Mouse (Mus musculus) naive thymus-derived CD4-positive, alpha-beta T cell, adult 2 months (primary cell): Measurements from ENCODE around the gene Utf1.

Experiments
- DNase-seq: peaks from one replicate; pipeline ENCODE4 v3.0.0-alpha.2; 2011; ENCODE audit warnings: low read depth

Gene Utf1

DNA sequence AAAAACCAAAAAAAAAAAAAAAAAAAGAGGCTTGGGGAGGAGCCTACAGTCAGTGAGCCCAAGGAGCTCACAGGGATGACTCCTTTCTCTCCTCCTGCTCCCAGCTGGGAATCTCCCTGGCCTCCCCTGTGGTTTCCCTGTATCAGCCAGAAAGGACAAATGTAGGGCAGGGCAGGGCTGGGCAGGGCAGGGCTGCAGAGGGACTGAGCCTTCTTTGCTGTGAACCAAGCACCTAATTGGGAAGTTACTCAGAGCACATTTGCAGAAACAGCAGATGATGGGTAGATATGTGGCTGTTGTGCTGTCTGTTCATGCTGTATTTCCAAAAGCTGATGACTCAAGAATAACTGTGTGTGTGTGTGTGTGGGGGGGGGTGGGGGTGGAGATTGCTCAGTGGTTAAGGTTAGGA is 29.3 kb downstream of the Utf1 start:
- DNase-seq, result no peak

DNA sequence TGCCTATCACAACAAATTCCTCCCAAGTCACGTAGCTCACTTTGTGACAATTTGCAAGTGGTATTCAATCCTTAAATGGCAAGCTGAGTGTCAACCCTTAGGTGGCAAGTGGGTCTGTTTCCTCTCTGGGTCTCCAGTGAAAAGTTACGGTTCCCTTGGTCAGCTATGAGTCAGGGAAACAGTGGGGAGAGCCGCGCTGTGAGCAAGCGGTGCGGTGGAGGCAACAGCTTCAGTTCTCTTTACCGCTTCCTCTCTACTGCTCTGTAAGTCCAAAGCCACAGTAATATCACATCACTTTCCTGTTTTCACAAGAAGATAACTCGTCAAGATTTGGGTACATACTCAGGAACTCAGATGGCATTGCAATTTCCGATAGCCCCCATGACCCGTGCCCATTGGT is 30.7 kb downstream of the Utf1 start:
- DNase-seq, result peak; percentile 64

- no peak for DNase-seq
Measured at GRCm38 (mm10) chr7:139975471-139975870, 31.9 kb downstream of the Utf1 start.

GRCm38 (mm10) chr7:139978278-139978892 is 34.8 kb downstream of the Utf1 start, which contains the start of gene 6430531B16Rik:
TSS of gene 6430531B16Rik (minus strand) at chr7:139978755.
- peak; percentile 81 for DNase-seq

DNA sequence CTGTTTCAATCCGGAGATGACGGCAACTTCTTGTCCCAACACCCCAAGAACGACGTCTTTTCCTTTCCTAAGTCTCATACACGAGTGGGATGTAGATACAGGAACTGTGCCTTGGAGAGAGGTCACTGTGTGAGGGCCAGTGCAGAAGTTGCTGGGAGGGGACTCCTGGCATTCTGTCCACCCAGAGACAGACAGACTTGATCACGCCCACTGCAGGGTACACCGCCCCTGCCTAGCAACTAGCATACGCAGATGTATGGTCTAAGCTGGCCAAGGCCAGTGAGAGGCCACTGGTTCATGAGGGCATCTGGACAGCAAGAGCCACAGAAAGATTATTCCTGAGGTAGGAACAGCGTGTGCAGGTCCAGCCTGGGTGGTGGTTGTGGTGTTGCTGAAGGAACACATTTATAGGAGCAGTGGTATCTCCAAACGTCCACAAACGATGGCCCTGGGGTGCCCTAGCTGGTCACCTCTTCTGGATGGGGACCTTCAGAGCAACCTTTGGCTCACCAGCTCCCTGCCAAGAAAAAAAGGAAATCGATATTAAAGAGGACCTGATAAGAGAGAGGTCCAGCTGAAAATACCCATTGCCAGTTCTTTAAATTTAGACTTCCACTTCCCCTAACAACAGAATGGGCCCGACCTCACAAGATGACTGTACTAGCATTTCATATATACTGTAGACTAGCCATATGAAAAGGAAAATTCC is 35.6 kb downstream of the Utf1 start:
- DNase-seq, result no peak

- no peak for DNase-seq
Measured at GRCm38 (mm10) chr7:139980778-139981177, 37.2 kb downstream of the Utf1 start.

GRCm38 (mm10) chr7:139982058-139982457 is 38.5 kb downstream of the Utf1 start:
- no peak for DNase-seq

- no peak for DNase-seq
Measured at GRCm38 (mm10) chr7:139984505-139984904, 40.9 kb downstream of the Utf1 start.

DNA sequence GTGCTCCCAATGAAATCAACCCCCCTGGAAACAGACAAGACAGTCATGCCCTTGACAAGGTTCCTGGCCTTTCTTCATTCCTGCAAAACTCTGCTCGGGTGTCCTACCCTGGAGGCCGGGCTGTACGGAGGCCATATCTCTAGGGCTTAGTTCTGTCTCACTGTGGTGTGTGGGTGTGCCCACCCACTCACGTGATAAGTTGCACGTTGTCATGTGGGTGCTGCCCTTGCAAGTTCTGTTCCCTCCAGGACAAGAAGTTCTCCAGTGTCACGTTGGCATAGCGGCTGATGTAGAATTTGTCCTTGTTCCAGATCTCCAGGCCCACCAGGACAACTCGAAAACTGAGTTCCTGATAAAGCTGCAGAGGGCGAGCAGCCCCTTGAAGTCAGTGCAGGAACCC is 44.7 kb downstream of the Utf1 start:
- no peak for DNase-seq

DNA sequence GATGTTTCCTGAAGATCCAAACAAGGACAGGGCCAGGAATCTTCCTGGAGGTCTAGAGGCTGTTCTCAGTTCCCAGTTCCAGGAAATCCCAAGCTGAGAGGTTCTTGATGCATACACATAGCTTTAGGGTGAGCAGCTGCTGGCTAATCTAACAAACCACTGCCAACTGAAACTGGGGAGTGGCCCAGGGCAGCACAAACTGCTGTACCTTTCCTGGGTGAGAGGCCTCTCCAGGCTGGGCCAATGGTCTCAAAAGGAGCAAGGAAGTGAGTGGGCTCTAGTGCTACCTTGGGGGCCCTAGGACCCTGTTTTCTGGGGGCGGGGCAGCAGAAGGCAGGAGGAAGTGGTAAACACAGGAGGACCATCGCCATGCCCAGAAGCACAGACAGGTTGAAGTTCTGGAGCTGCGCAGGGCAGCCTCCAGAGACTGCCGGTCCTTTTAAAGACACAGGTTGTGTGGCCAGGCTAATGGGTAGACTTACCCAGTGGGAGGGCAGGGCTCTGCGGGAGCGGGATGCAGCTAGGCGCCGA is 47.3 kb downstream of the Utf1 start:
- DNase-seq, result no peak

- no peak for DNase-seq
Measured at GRCm38 (mm10) chr7:139992406-139992805, 48.8 kb downstream of the Utf1 start, which contains the start of gene Adam8. TSS of gene Adam8 (minus strand) at chr7:139992562.

DNA sequence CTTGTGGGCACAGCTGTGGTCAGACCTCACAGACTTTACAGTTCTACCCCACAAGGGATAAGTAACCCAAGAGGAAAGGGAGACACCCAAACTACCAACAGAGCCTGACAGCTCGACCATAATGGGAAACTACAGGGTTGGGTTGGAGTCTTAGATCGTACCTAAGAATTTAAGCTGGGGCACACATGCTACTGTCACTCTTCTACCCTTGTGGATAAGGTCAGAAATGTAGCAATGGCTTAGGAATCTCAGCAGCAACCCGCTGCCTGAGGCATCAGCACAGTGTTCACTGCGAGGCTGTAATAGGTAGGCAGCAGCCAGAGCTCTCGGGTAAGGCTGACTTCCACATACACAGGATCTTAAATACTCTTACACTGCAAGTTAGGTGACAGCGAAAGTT is 49.9 kb downstream of the Utf1 start:
- DNase-seq, result no peak

GRCm38 (mm10) chr7:139994202-139994601 is 50.6 kb downstream of the Utf1 start:
- no peak for DNase-seq

DNA sequence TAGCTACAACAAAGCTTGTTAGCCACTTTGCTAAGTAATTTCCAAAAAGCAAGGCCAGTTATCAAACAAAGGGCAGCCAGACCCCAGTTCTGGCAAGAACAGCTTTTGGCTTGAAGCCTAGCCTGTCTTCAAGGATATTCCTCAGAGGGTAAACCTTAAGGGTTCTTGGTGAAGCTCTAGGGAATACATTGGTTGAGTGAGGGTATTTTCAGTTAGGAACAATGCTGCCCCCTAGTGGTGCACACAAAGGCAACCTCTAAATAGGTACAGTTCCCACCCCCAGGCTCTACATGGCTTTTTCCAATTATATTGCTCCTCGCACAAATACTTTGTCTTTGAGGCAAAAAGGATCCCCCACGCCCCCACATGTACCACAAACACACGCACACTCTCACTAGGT is 51.1 kb downstream of the Utf1 start:
- peak; percentile 85 for DNase-seq
